Mouse (Mus musculus): ENCODE results near the gene Gm20388. TPM values are rescaled to one million over a fixed set of nuclear protein-coding genes. Genes with fewer than 3 reads are reported as not detected.
A peak's percentile ranks its signal among the peaks of the same experiment; 100 is the strongest.
"Not testable (repeated sequence)": the region's sequence is repeated elsewhere in the genome, so short reads cannot be mapped to it uniquely, and the experiment has no call there.

Gm20388 gene
- polyA plus RNA-seq, 1 experiment, result 0.36 TPM

GRCm38 (mm10) chr8:123514781-123515539, 3604.3 kb downstream of the Gm20388 start, which contains the start of gene Dbndd1:
TSS of gene Dbndd1 (minus strand) at chr8:123515463.
- Histone ChIP-seq H3K4me3 (replicated peaks) (peak within 1 kb of the TSS; percentile 24), H3K4me1 (ENCODE audit: control insufficient read depth) (peaks cover 21% of the 10 kb centered on the region), H3K36me3 (ENCODE audit: control insufficient read depth) (peaks cover 1% of the 10 kb centered on the region; the same call in 1 of the 2 replicates)

GRCm38 (mm10) chr8:123515540-123515897, 3604.9 kb downstream of the Gm20388 start:
- Histone ChIP-seq H3K27me3 (ENCODE audit: control insufficient read depth) (peaks cover 62% of the 10 kb centered on the region), H3K36me3 (ENCODE audit: control insufficient read depth) (peaks cover 2% of the 10 kb centered on the region; the same call in 1 of the 2 replicates), H3K4me1 (ENCODE audit: control insufficient read depth) (peaks cover 23% of the 10 kb centered on the region), H3K9me3 (ENCODE audit: control insufficient read depth, low read length) (no peaks in the 10 kb centered on the region), H3K4me3 (replicated peaks) (no peak overlapping the region)
- no peak for TF ChIP-seq TAL1 (IDR thresholded peaks at IDR 0.05; ENCODE audit: low read length)
- TF ChIP-seq GATA1 (IDR thresholded peaks at IDR 0.05; ENCODE audit: low read length), result no peak

More at GRCm38 (mm10) chr8:123514781-123515539, 3604.3 kb downstream of the Gm20388 start, which contains the start of gene Dbndd1:
- peaks cover 62% of the 10 kb centered on the region for H3K27me3 ChIP-seq (ENCODE audit: control insufficient read depth)
- no peak for TF ChIP-seq GATA1 (IDR thresholded peaks at IDR 0.05; ENCODE audit: low read length)
- no peak for TF ChIP-seq TAL1 (IDR thresholded peaks at IDR 0.05; ENCODE audit: low read length)
- no peaks in the 10 kb centered on the region for H3K9me3 ChIP-seq (ENCODE audit: control insufficient read depth, low read length)

GRCm38 (mm10) chr8:123516596-123516995, 3606.0 kb downstream of the Gm20388 start:
- H3K4me1 ChIP-seq (ENCODE audit: control insufficient read depth), result peaks cover 23% of the 10 kb centered on the region
- no peak for TF ChIP-seq GATA1 (IDR thresholded peaks at IDR 0.05; ENCODE audit: low read length)
- no peak for TF ChIP-seq TAL1 (IDR thresholded peaks at IDR 0.05; ENCODE audit: low read length)
- no peaks in the 10 kb centered on the region for H3K9me3 ChIP-seq (ENCODE audit: control insufficient read depth, low read length)
- no peak overlapping the region for H3K4me3 ChIP-seq (replicated peaks)
- H3K36me3 ChIP-seq (ENCODE audit: control insufficient read depth), result peaks cover 3% of the 10 kb centered on the region; the same call in 1 of the 2 replicates
- peaks cover 61% of the 10 kb centered on the region for H3K27me3 ChIP-seq (ENCODE audit: control insufficient read depth)

GRCm38 (mm10) chr8:123518172-123518571, 3607.5 kb downstream of the Gm20388 start:
- Histone ChIP-seq H3K27me3 (ENCODE audit: control insufficient read depth) (peaks cover 47% of the 10 kb centered on the region), H3K4me3 (replicated peaks) (no peak overlapping the region), H3K36me3 (ENCODE audit: control insufficient read depth) (peaks cover 5% of the 10 kb centered on the region), H3K9me3 (ENCODE audit: control insufficient read depth, low read length) (no peaks in the 10 kb centered on the region), H3K4me1 (ENCODE audit: control insufficient read depth) (peaks cover 24% of the 10 kb centered on the region)
- TF ChIP-seq TAL1 (IDR thresholded peaks at IDR 0.05; ENCODE audit: low read length) (no peak), GATA1 (IDR thresholded peaks at IDR 0.05; ENCODE audit: low read length) (no peak)

GRCm38 (mm10) chr8:123518667-123519066, 3608.0 kb downstream of the Gm20388 start, which contains the start of gene Gas8:
TSS of gene Gas8 (plus strand) at chr8:123518834.
- TF ChIP-seq GATA1 (IDR thresholded peaks at IDR 0.05; ENCODE audit: low read length) (no peak), TAL1 (IDR thresholded peaks at IDR 0.05; ENCODE audit: low read length) (no peak)
- Histone ChIP-seq H3K27me3 (ENCODE audit: control insufficient read depth) (peaks cover 42% of the 10 kb centered on the region), H3K9me3 (ENCODE audit: control insufficient read depth, low read length) (no peaks in the 10 kb centered on the region), H3K4me3 (replicated peaks) (peak within 1 kb of the TSS; percentile 60), H3K4me1 (ENCODE audit: control insufficient read depth) (peaks cover 26% of the 10 kb centered on the region), H3K36me3 (ENCODE audit: control insufficient read depth) (peaks cover 8% of the 10 kb centered on the region)

GRCm38 (mm10) chr8:123520048-123520447, 3609.4 kb downstream of the Gm20388 start:
- not testable (repeated sequence) for H3K4me3 ChIP-seq (replicated peaks); H3K9me3 ChIP-seq (ENCODE audit: control insufficient read depth, low read length)
- peaks cover 29% of the 10 kb centered on the region for H3K27me3 ChIP-seq (ENCODE audit: control insufficient read depth)
- peaks cover 11% of the 10 kb centered on the region for H3K36me3 ChIP-seq (ENCODE audit: control insufficient read depth)
- peaks cover 21% of the 10 kb centered on the region for H3K4me1 ChIP-seq (ENCODE audit: control insufficient read depth)

GRCm38 (mm10) chr8:123527720-123528489, 3617.3 kb downstream of the Gm20388 start:
- Histone ChIP-seq H3K4me1 (ENCODE audit: control insufficient read depth) (peaks cover 2% of the 10 kb centered on the region; the same call in 1 of the 2 replicates), H3K4me3 (replicated peaks) (no peak overlapping the region), H3K36me3 (ENCODE audit: control insufficient read depth) (peaks cover 42% of the 10 kb centered on the region), H3K9me3 (ENCODE audit: control insufficient read depth, low read length) (no peaks in the 10 kb centered on the region), H3K27me3 (ENCODE audit: control insufficient read depth) (no peaks in the 10 kb centered on the region)
- no peak for TF ChIP-seq TAL1 (IDR thresholded peaks at IDR 0.05; ENCODE audit: low read length)
- TF ChIP-seq GATA1 (IDR thresholded peaks at IDR 0.05; ENCODE audit: low read length), result no peak

- Histone ChIP-seq H3K4me1 (ENCODE audit: control insufficient read depth) (no peaks in the 10 kb centered on the region), H3K36me3 (ENCODE audit: control insufficient read depth) (peaks cover 17% of the 10 kb centered on the region; the same call in 1 of the 2 replicates), H3K27me3 (ENCODE audit: control insufficient read depth) (peaks cover 8% of the 10 kb centered on the region), H3K9me3 (ENCODE audit: control insufficient read depth, low read length) (no peaks in the 10 kb centered on the region), H3K4me3 (replicated peaks) (no peak overlapping the region)
- TF ChIP-seq GATA1 (IDR thresholded peaks at IDR 0.05; ENCODE audit: low read length), result no peak
Observed at GRCm38 (mm10) chr8:123536242-123536989, 3625.8 kb downstream of the Gm20388 start.

All from erythroblast, embryonic 14.5 days (primary cell).